ENCODE assay signal across 8 mouse cellular contexts in the genomic region with DNA sequence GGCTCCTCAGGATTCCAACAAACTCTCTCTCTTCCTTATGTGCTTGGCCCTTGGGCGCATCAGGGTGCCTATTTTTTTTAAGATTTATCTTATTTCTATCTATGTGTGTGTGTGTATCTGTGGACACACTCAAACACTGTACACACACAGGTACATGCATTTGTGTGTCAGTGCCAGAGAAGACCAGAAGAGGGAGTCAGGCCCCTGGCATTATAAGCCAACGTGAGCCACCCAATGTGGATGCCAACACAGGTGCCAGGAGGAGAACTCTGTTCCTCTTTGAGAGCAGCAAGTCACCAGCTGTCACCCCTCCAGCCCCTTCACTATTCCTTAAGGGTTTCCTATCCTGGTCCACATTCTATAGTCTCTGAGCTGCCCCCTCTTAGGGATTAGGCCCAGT. TPM values are rescaled to one million over a fixed set of nuclear protein-coding genes. Genes with fewer than 3 reads are reported as not detected.
DNase-seq lines count a peak whose midpoint lies in the region; ATAC-seq and TF ChIP-seq lines count a peak whose summit lies in the region.

No protein-coding gene starts in this region.

- no peaks in the 10 kb centered on the region for H3K27me3 ChIP-seq in lung, postnatal 0 days (replicated peaks; ENCODE audit: insufficient read depth, low read length)

- ATAC-seq in lung, postnatal 0 days, result peak; percentile 48

- no peak overlapping the region for H3K9ac ChIP-seq in lung, postnatal 0 days (replicated peaks; ENCODE audit: low read depth)

- H3K4me2 ChIP-seq in lung, postnatal 0 days (replicated peaks; ENCODE audit: low read depth, low read length), result no peak overlapping the region; the same call in 1 of the 2 replicates

- H3K4me3 ChIP-seq in lung, postnatal 0 days (ENCODE audit: low read depth, low read length), result no peak overlapping the region

- TF ChIP-seq CTCF in lung, postnatal 0 days (IDR thresholded peaks at IDR 0.05), result peak; percentile 74

- TF ChIP-seq EP300 in lung, postnatal 0 days (IDR thresholded peaks at IDR 0.05), result no peak

- H3K9me3 ChIP-seq in lung, postnatal 0 days (ENCODE audit: low read length), result no peaks in the 10 kb centered on the region

- H3K36me3 ChIP-seq in lung, postnatal 0 days (ENCODE audit: insufficient read depth, low read length), result no peaks in the 10 kb centered on the region

- no peaks in the 10 kb centered on the region for H3K4me1 ChIP-seq in lung, postnatal 0 days (ENCODE audit: insufficient read depth, low read depth, low read length)

- peak; percentile 55 to 80 for DNase-seq in adrenal gland, adult (ENCODE audit: inconsistent age in 2 of 2, low spot score in 1 of 2)
- no peak for DNase-seq in adrenal gland, postnatal 4 days (ENCODE audit: low spot score in 2 of 2)
- DNase-seq in urinary bladder, postnatal 14 days (ENCODE audit: low spot score), result peak; percentile 49
- DNase-seq in urinary bladder, adult 2 months (ENCODE audit: low spot score), result no peak
- peak; percentile 66 for DNase-seq in lung, postnatal 0 days (ENCODE audit: low spot score)
- DNase-seq in thymus, postnatal 25 days, result peak; percentile 59
- no peak for DNase-seq in frontal cortex, postnatal 25 days (ENCODE audit: low spot score in 2 of 2)
- DNase-seq in right cerebral cortex, postnatal 36 days (ENCODE audit: low spot score in 2 of 2), result no peak

- WGBS in lung, postnatal 0 days, result 59% methylated on average over 2 of the region's 2 CpGs

- peak overlapping the region; percentile 71 for H3K27ac ChIP-seq in lung, postnatal 0 days (ENCODE audit: low read length)

RNA-seq across cellular contexts. Expression of a gene that starts 19.1 kb away (rescaled TPM):
- total RNA-seq in adrenal gland, postnatal 4 days (2021), result 1 to 10 TPM; 7.9 to 8.4 TPM
- polyA plus RNA-seq in urinary bladder, adult 2 months (2012; rRNA removed), result 0.47 and 0.52 TPM in 2 replicates
- 3.4 and 4.7 TPM in 2 replicates for polyA plus RNA-seq in lung, postnatal 0 days (2015; fragmentation: Nextera tagmentation; extraction: Ambion mirVana)

RNA-seq across cellular contexts. Expression of a gene that starts 21.4 kb away (rescaled TPM):
- 100 to 1,000 TPM; 152 to 160 TPM for total RNA-seq in adrenal gland, postnatal 4 days (2021)
- 77.4 and 86.8 TPM in 2 replicates for polyA plus RNA-seq in urinary bladder, adult 2 months (2012; rRNA removed)
- polyA plus RNA-seq in lung, postnatal 0 days (2015; fragmentation: Nextera tagmentation; extraction: Ambion mirVana), result 62.4 and 65.0 TPM in 2 replicates

RNA-seq across cellular contexts. Expression of a gene that starts 34.0 kb away (rescaled TPM):
- total RNA-seq in adrenal gland, postnatal 4 days (2021), result 10 to 100 TPM; 47.4 to 49.9 TPM
- polyA plus RNA-seq in urinary bladder, adult 2 months (2012; rRNA removed), result 39.3 and 45.1 TPM in 2 replicates
- 36.3 and 42.5 TPM in 2 replicates for polyA plus RNA-seq in lung, postnatal 0 days (2015; fragmentation: Nextera tagmentation; extraction: Ambion mirVana)

Comparison
In these comparisons a context has a peak if more than half of its experiments do, and no peak if none do; other contexts are left out.
1. DNase-seq: peak in adrenal gland, adult (2 of 2), urinary bladder, postnatal 14 days (single experiment), lung, postnatal 0 days (single experiment) and thymus, postnatal 25 days (single experiment); none in adrenal gland, postnatal 4 days (0 of 2), urinary bladder, adult 2 months (single experiment), frontal cortex, postnatal 25 days (0 of 2) and right cerebral cortex, postnatal 36 days (0 of 2).